Mouse (Mus musculus) hindbrain, embryonic 14.5 days (tissue): ENCODE results near the gene Cd59b. TPM values are rescaled to one million over a fixed set of nuclear protein-coding genes. Genes with fewer than 3 reads are reported as not detected.
"Not testable (repeated sequence)": the region's sequence is repeated elsewhere in the genome, so short reads cannot be mapped to it uniquely, and the experiment has no call there.

Source experiments
- ATAC-seq: fragments of 200-750 bp; cut with Nextera tagmentation; 2 replicates; pipeline ENCODE4 v1.8.0; 2017; ENCODE audit warnings: moderate number of reproducible peaks, mild to moderate bottlenecking, moderate TSS enrichment, moderate library complexity; ENCODE audit not compliant: low FRiP score
- DNase-seq: peaks from one replicate; pipeline ENCODE4 v3.0.0-alpha.2; 2015; ENCODE audit warnings: low spot score
- H3K27ac ChIP-seq: fragments of 300-500 bp; sonication (generic); 2 replicates; pipeline ENCODE4 v1.5.1; 2014; ENCODE audit warnings: mild to moderate bottlenecking, moderate library complexity
- H3K27me3 ChIP-seq: fragments of 300-500 bp; sonication (generic); 2 replicates; pipeline ENCODE4 v1.6.1; 2014; ENCODE audit warnings: mild to moderate bottlenecking, low read length, mixed read lengths; ENCODE audit not compliant: control insufficient read depth, insufficient read depth
- H3K36me3 ChIP-seq: fragments of 300-500 bp; sonication (generic); replicated peaks from 2 replicates; pipeline ENCODE4 v1.6.1; 2014; ENCODE audit not compliant: control insufficient read depth, insufficient read depth
- H3K4me1 ChIP-seq: fragments of 300-500 bp; sonication (generic); replicated peaks from 2 replicates; pipeline ENCODE4 v1.6.1; 2014; ENCODE audit warnings: antibody characterized with exemption, low read length, mixed read lengths; ENCODE audit not compliant: control insufficient read depth, insufficient read depth
- H3K4me2 ChIP-seq: fragments of 300-500 bp; sonication (generic); replicated peaks from 2 replicates; pipeline ENCODE4 v1.6.1; 2014; ENCODE audit warnings: mild to moderate bottlenecking, moderate library complexity
- H3K4me3 ChIP-seq: fragments of 300-500 bp; sonication (generic); replicated peaks from 2 replicates; pipeline ENCODE4 v1.5.1; 2014; ENCODE audit warnings: mild to moderate bottlenecking, low read length
- H3K9ac ChIP-seq: fragments of 300-500 bp; sonication (generic); 2 replicates; pipeline ENCODE4 v1.6.1; 2014
- H3K9me3 ChIP-seq: fragments of 300-500 bp; sonication (generic); 2 replicates; pipeline ENCODE4 v1.6.1; 2016; ENCODE audit warnings: low read length; ENCODE audit not compliant: control insufficient read depth
- WGBS: fragments of 180-500 bp; shearing (Covaris S2); extraction: QIAGEN DNeasy Blood & Tissue Kit; methylation state at CpG from one replicate; pipeline ENCODE4 v1.1.7; 2014; 5-methylcytosine and 5-hydroxymethylcytosine counted together
- polyA plus RNA-seq: library from polyadenylated mRNA; unstranded; fragments of >200 nt; fragmentation: Nextera tagmentation; extraction: Ambion mirVana; gene quantifications from 2 replicates; pipeline ENCODE4 v1.2.1, GENCODE M21; 2014

Cd59b gene
- polyA plus RNA-seq, 1 experiment from 2014 or later, result 3.2 TPM

- Histone ChIP-seq H3K9ac (no peak overlapping the region), H3K9me3 (no peaks in the 10 kb centered on the region), H3K36me3 (no peaks in the 10 kb centered on the region), H3K4me2 (no peak overlapping the region), H3K27ac (no peak overlapping the region), H3K27me3 (no peaks in the 10 kb centered on the region), H3K4me1 (no peaks in the 10 kb centered on the region), H3K4me3 (no peak overlapping the region)
- ATAC-seq, result no peak
- no peak for DNase-seq
- 90% methylated on average over 6 of the region's 6 CpGs for WGBS
Measured at GRCm38 (mm10) chr2:104104800-104105199, 35.2 kb downstream of the Cd59b start.

GRCm38 (mm10) chr2:104109021-104109420 lies 39.4 kb downstream of the Cd59b start:
- not testable (repeated sequence) for ATAC-seq, H3K27me3 ChIP-seq, H3K36me3 ChIP-seq, DNase-seq, H3K4me3 ChIP-seq, H3K9me3 ChIP-seq, H3K4me2 ChIP-seq, H3K4me1 ChIP-seq, H3K9ac ChIP-seq, H3K27ac ChIP-seq
- 96% methylated on average over 2 of the region's 2 CpGs for WGBS

GRCm38 (mm10) chr2:104109528-104109927 lies 39.9 kb downstream of the Cd59b start:
- Histone ChIP-seq H3K4me2 (no peak overlapping the region), H3K4me3 (no peak overlapping the region), H3K27ac (no peak overlapping the region), H3K36me3 (no peaks in the 10 kb centered on the region), H3K9ac (no peak overlapping the region), H3K9me3 (no peaks in the 10 kb centered on the region), H3K27me3 (no peaks in the 10 kb centered on the region), H3K4me1 (no peaks in the 10 kb centered on the region)
- no peak for DNase-seq
- WGBS, result 70% methylated on average over 2 of the region's 2 CpGs
- no peak for ATAC-seq

GRCm38 (mm10) chr2:104110031-104110430 lies 40.4 kb downstream of the Cd59b start:
- DNase-seq (no peak), ATAC-seq (no peak)
- H3K9ac ChIP-seq, result no peak overlapping the region
- no peaks in the 10 kb centered on the region for H3K27me3 ChIP-seq
- H3K9me3 ChIP-seq, result no peaks in the 10 kb centered on the region
- no peak overlapping the region for H3K4me3 ChIP-seq
- H3K4me1 ChIP-seq, result no peaks in the 10 kb centered on the region
- no peak overlapping the region for H3K27ac ChIP-seq
- no peak overlapping the region for H3K4me2 ChIP-seq
- WGBS, result 89% methylated on average over 4 of the region's 4 CpGs
- H3K36me3 ChIP-seq, result no peaks in the 10 kb centered on the region

GRCm38 (mm10) chr2:104111170-104111797 lies 41.6 kb downstream of the Cd59b start:
- DNase-seq, H3K36me3 ChIP-seq, ATAC-seq, H3K27ac ChIP-seq, H3K9me3 ChIP-seq, H3K4me1 ChIP-seq, H3K9ac ChIP-seq, H3K4me3 ChIP-seq, H3K27me3 ChIP-seq, H3K4me2 ChIP-seq: not testable (repeated sequence)
- no CpG with 5 or more reads among the region's 1 CpGs for WGBS

- not testable (repeated sequence) for H3K27ac ChIP-seq, ATAC-seq, H3K9me3 ChIP-seq, DNase-seq, H3K36me3 ChIP-seq, H3K9ac ChIP-seq, H3K27me3 ChIP-seq, H3K4me2 ChIP-seq, H3K4me3 ChIP-seq, H3K4me1 ChIP-seq
Measured at GRCm38 (mm10) chr2:104113563-104113962, 43.9 kb downstream of the Cd59b start.

- no peak for DNase-seq
- Histone ChIP-seq H3K36me3 (no peaks in the 10 kb centered on the region), H3K4me2 (no peak overlapping the region), H3K4me1 (no peaks in the 10 kb centered on the region), H3K27me3 (no peaks in the 10 kb centered on the region), H3K9me3 (no peaks in the 10 kb centered on the region), H3K4me3 (no peak overlapping the region), H3K27ac (no peak overlapping the region), H3K9ac (no peak overlapping the region)
- ATAC-seq, result no peak
- 81% methylated on average over 3 of the region's 3 CpGs for WGBS
Measured at GRCm38 (mm10) chr2:104114898-104115297, 45.2 kb downstream of the Cd59b start.

GRCm38 (mm10) chr2:104117173-104117572 lies 47.5 kb downstream of the Cd59b start:
- not testable (repeated sequence) for H3K27ac ChIP-seq, DNase-seq, H3K36me3 ChIP-seq, H3K4me3 ChIP-seq, H3K9me3 ChIP-seq, H3K27me3 ChIP-seq, H3K4me1 ChIP-seq, H3K9ac ChIP-seq, ATAC-seq, H3K4me2 ChIP-seq

- WGBS, result 77% methylated on average over 1 of the region's 1 CpGs
- Histone ChIP-seq H3K9ac (no peak overlapping the region), H3K9me3 (no peaks in the 10 kb centered on the region), H3K4me3 (no peak overlapping the region), H3K36me3 (no peaks in the 10 kb centered on the region), H3K4me2 (no peak overlapping the region), H3K27ac (no peak overlapping the region), H3K4me1 (peaks cover 7% of the 10 kb centered on the region; the same call in 1 of the 2 replicates), H3K27me3 (no peaks in the 10 kb centered on the region; the same call in 1 of the 2 replicates)
- DNase-seq (no peak), ATAC-seq (no peak)
Measured at GRCm38 (mm10) chr2:104119097-104119496, 49.4 kb downstream of the Cd59b start.

- WGBS, result 63% methylated on average over 6 of the region's 6 CpGs
- H3K9ac ChIP-seq, result no peak overlapping the region
- DNase-seq (no peak), ATAC-seq (no peak)
- no peaks in the 10 kb centered on the region for H3K36me3 ChIP-seq
- no peaks in the 10 kb centered on the region for H3K9me3 ChIP-seq
- H3K27ac ChIP-seq, result no peak overlapping the region
- no peak overlapping the region for H3K4me3 ChIP-seq
- H3K4me1 ChIP-seq, result peaks cover 7% of the 10 kb centered on the region; the same call in 1 of the 2 replicates
- no peaks in the 10 kb centered on the region; the same call in 1 of the 2 replicates for H3K27me3 ChIP-seq
- no peak overlapping the region for H3K4me2 ChIP-seq
Measured at GRCm38 (mm10) chr2:104120312-104120711, 50.7 kb downstream of the Cd59b start.
